Mouse (Mus musculus) CH12.LX (cell line): ENCODE measurements around the gene Tspan13. TPM values are rescaled to one million over a fixed set of nuclear protein-coding genes. Genes with fewer than 3 reads are reported as not detected.

ENCODE experiments used
- DNase-seq: peaks from one replicate; pipeline ENCODE4 v3.0.0-alpha.2; 2013; ENCODE audit errors: extremely low read depth
- H3K27ac ChIP-seq: 2 replicates; pipeline ENCODE4 v1.5.1; 2012; ENCODE audit warnings: low read depth, mild to moderate bottlenecking, control low read depth, moderate library complexity; ENCODE audit not compliant: insufficient read depth
- H3K27me3 ChIP-seq: replicated peaks from 2 replicates; pipeline ENCODE3; 2012; ENCODE audit warnings: inconsistent platforms
- H3K36me3 ChIP-seq, 2 experiments: replicated peaks in 1 of 2; 2 replicates each; pipeline versions ENCODE3 to v1.6.1; 2012; ENCODE audit warnings: inconsistent platforms in 1 of 2, low read length in 1 of 2, mild to moderate bottlenecking in 1 of 2, mixed read lengths in 1 of 2, moderate library complexity in 1 of 2; ENCODE audit not compliant: control insufficient read depth in 1 of 2, insufficient read depth in 1 of 2
- H3K4me1 ChIP-seq, 2 experiments: 2 replicates each; pipeline ENCODE4 v1.6.1; 2012; ENCODE audit warnings: inconsistent platforms in 1 of 2, moderate library complexity in 1 of 2; ENCODE audit not compliant: insufficient read depth in 2 of 2, control insufficient read depth in 1 of 2
- H3K4me2 ChIP-seq: 2 replicates; pipeline ENCODE4 v1.6.1; 2012; ENCODE audit warnings: low read depth, mild to moderate bottlenecking, control low read depth; ENCODE audit not compliant: poor library complexity, insufficient read depth, severe bottlenecking
- H3K4me3 ChIP-seq, 3 experiments: fragments of 150-350 bp in 1 of 3; sonication (generic) in 1 of 3; replicated peaks in 1 of 3; 2 replicates each; pipeline versions ENCODE3 to v1.5.1; 2011 to 2012; ENCODE audit warnings: low read depth in 2 of 3, low read length in 2 of 3, mild to moderate bottlenecking in 2 of 3, moderate library complexity in 2 of 3, control low read depth in 1 of 3, improper control_type of control experiment in 1 of 3, inconsistent platforms in 1 of 3, mixed read lengths in 1 of 3; ENCODE audit not compliant: poor library complexity in 1 of 3
- H3K79me2 ChIP-seq: replicated peaks from 2 replicates; pipeline ENCODE4 v1.6.1; 2012; ENCODE audit warnings: mild to moderate bottlenecking, moderate library complexity; ENCODE audit not compliant: control insufficient read depth, poor library complexity, insufficient read depth, severe bottlenecking; ENCODE audit errors: extremely low read depth
- H3K9ac ChIP-seq: 2 replicates; pipeline ENCODE4 v1.6.1; 2012; ENCODE audit warnings: low read depth, mild to moderate bottlenecking, control low read depth, moderate library complexity; ENCODE audit not compliant: insufficient read depth
- H3K9me3 ChIP-seq: replicated peaks from 2 replicates; pipeline ENCODE3; 2012; ENCODE audit warnings: low read length, inconsistent platforms, mixed read lengths
- BHLHE40 ChIP-seq: IDR thresholded peaks from 2 replicates; pipeline ENCODE4 v1.6.1; 2011; ENCODE audit warnings: mild to moderate bottlenecking, low read depth, low read length, improper control_type of control experiment
- CHD1 ChIP-seq: IDR thresholded peaks from 2 replicates; pipeline ENCODE4 v1.6.1; 2012; ENCODE audit warnings: low read depth, low read length, improper control_type of control experiment, inconsistent platforms
- CHD2 ChIP-seq: IDR thresholded peaks from 2 replicates; pipeline ENCODE4 v1.6.1; 2011; ENCODE audit warnings: low read length, improper control_type of control experiment
- ELF1 ChIP-seq: IDR thresholded peaks from 2 replicates; pipeline ENCODE4 v1.6.1; 2014; ENCODE audit warnings: low read depth, mild to moderate bottlenecking, inconsistent platforms, low read length, improper control_type of control experiment
- EP300 ChIP-seq: IDR thresholded peaks from 2 replicates; pipeline ENCODE4 v1.6.1; 2011; ENCODE audit warnings: low read length, improper control_type of control experiment
- ETS1 ChIP-seq: conservative IDR thresholded peaks from 2 replicates; pipeline ENCODE4 v1.6.1; 2012; ENCODE audit warnings: low read depth, mild to moderate bottlenecking, inconsistent platforms, low read length, improper control_type of control experiment, moderate library complexity
- GABPA ChIP-seq: IDR thresholded peaks from 2 replicates; pipeline ENCODE4 v1.6.1; 2012; ENCODE audit warnings: low read depth, low read length, improper control_type of control experiment, inconsistent platforms; ENCODE audit not compliant: insufficient replicate concordance
- HCFC1 ChIP-seq: IDR thresholded peaks from 2 replicates; pipeline ENCODE4 v1.6.1; 2012; ENCODE audit warnings: low read depth, mild to moderate bottlenecking, inconsistent platforms, low read length, improper control_type of control experiment
- IRF4 ChIP-seq: IDR thresholded peaks from 2 replicates; pipeline ENCODE4 v1.6.1; 2014; ENCODE audit warnings: low read depth, mild to moderate bottlenecking, inconsistent platforms, low read length, improper control_type of control experiment
- JUND ChIP-seq: conservative IDR thresholded peaks from 2 replicates; pipeline ENCODE4 v1.6.1; 2011; ENCODE audit warnings: low read depth, low read length, improper control_type of control experiment
- KAT2A ChIP-seq: IDR thresholded peaks from 2 replicates; pipeline ENCODE4 v1.6.1; 2012; ENCODE audit warnings: low read length, improper control_type of control experiment, inconsistent platforms; ENCODE audit not compliant: insufficient replicate concordance
- MAFK ChIP-seq: IDR thresholded peaks from 2 replicates; pipeline ENCODE4 v1.6.1; 2011; ENCODE audit warnings: low read length, improper control_type of control experiment; ENCODE audit not compliant: insufficient replicate concordance
- MAX ChIP-seq: IDR thresholded peaks from 2 replicates; pipeline ENCODE4 v1.6.1; 2011; ENCODE audit warnings: low read length, improper control_type of control experiment
- MAZ ChIP-seq: IDR thresholded peaks from 2 replicates; pipeline ENCODE4 v1.6.1; 2012; ENCODE audit warnings: low read depth, mild to moderate bottlenecking, inconsistent platforms, low read length, improper control_type of control experiment, moderate library complexity
- MEF2A ChIP-seq: IDR thresholded peaks from 2 replicates; pipeline ENCODE4 v1.6.1; 2014; ENCODE audit warnings: low read depth, mild to moderate bottlenecking, inconsistent platforms, low read length, improper control_type of control experiment, borderline replicate concordance
- MYC ChIP-seq: IDR thresholded peaks from 2 replicates; pipeline ENCODE4 v1.6.1; 2011; ENCODE audit warnings: low read depth, mild to moderate bottlenecking, improper control_type of control experiment, low read length
- NELFE ChIP-seq: IDR thresholded peaks from 2 replicates; pipeline ENCODE4 v1.6.1; 2011; ENCODE audit warnings: low read depth, low read length, improper control_type of control experiment
- PAX5 ChIP-seq: IDR thresholded peaks from 2 replicates; pipeline ENCODE4 v1.6.1; 2012; ENCODE audit warnings: low read length, inconsistent platforms, mixed read lengths
- POLR2A ChIP-seq: IDR thresholded peaks from 2 replicates; pipeline ENCODE4 v1.6.1; 2011; ENCODE audit warnings: low read depth, mild to moderate bottlenecking, improper control_type of control experiment, low read length
- POLR2AphosphoS2 ChIP-seq: IDR thresholded peaks from 2 replicates; pipeline ENCODE4 v1.6.1; 2011; ENCODE audit warnings: low read depth, low read length, improper control_type of control experiment
- RCOR1 ChIP-seq: conservative IDR thresholded peaks from 2 replicates; pipeline ENCODE4 v1.6.1; 2012; ENCODE audit warnings: low read depth, mild to moderate bottlenecking, inconsistent platforms, low read length, improper control_type of control experiment
- SIN3A ChIP-seq: IDR thresholded peaks from 2 replicates; pipeline ENCODE4 v1.6.1; 2012; ENCODE audit warnings: low read length, improper control_type of control experiment, inconsistent platforms
- TCF12 ChIP-seq: IDR thresholded peaks from 2 replicates; pipeline ENCODE4 v1.6.1; 2014; ENCODE audit warnings: low read depth, mild to moderate bottlenecking, inconsistent platforms, low read length, improper control_type of control experiment
- UBTF ChIP-seq: IDR thresholded peaks from 2 replicates; pipeline ENCODE4 v1.6.1; 2012; ENCODE audit warnings: low read depth, mild to moderate bottlenecking, inconsistent platforms, low read length, improper control_type of control experiment, moderate library complexity
- USF2 ChIP-seq: conservative IDR thresholded peaks from 2 replicates; pipeline ENCODE4 v1.6.1; 2011; ENCODE audit warnings: low read depth, low read length, improper control_type of control experiment
- ZC3H11A ChIP-seq: IDR thresholded peaks from 2 replicates; pipeline ENCODE4 v1.6.1; 2012; ENCODE audit warnings: low read depth, mild to moderate bottlenecking, inconsistent platforms, low read length, improper control_type of control experiment
- ZKSCAN1 ChIP-seq: IDR thresholded peaks from 2 replicates; pipeline ENCODE4 v1.6.1; 2012; ENCODE audit warnings: low read depth, inconsistent platforms, low read length, improper control_type of control experiment, borderline replicate concordance
- ZNF384 ChIP-seq: IDR thresholded peaks from 2 replicates; pipeline ENCODE4 v1.6.1; 2012; ENCODE audit warnings: low read depth, low read length, improper control_type of control experiment, inconsistent platforms
- dilution Hi-C: fragments of 300-500 bp; cut with MboI; formaldehyde crosslinking; loops from 2 replicates; pipeline ENCODE4 v1.14.3; 2020; ENCODE audit warnings: low sequenced_read_pairs; ENCODE audit not compliant: extremely low pct_unique_long_range_greater_than_20kb, extremely low pct_ligation_motif_present
- in situ Hi-C: fragments of 300-500 bp; cut with MboI; formaldehyde crosslinking; loops from 3 replicates; pipeline ENCODE4 v1.14.3; 2019; ENCODE audit warnings: low sequenced_read_pairs, low pct_ligation_motif_present, low pct_unique_long_range_greater_than_20kb, mixed read lengths
- polyA plus RNA-seq: library from polyadenylated mRNA; unstranded; fragments of >175 nt; gene quantifications from 2 replicates; pipeline ENCODE4 v1.2.1, GENCODE M21; 2012; ENCODE audit warnings: low read depth; ENCODE audit not compliant: insufficient read length
- total RNA-seq, 2 experiments: library from RNA; depleted of rRNA; stranded (reverse); fragments of 300-350 nt in 1 of 2; fragments of >200 nt in 1 of 2; gene quantifications; 2 replicates each; pipeline ENCODE4 v1.2.3; 2012 to 2014

Gene Tspan13
- total and polyA plus RNA-seq, 3 experiments = 16.6 to 28.9 (median 18.6) TPM

GRCm38 (mm10) chr12:36046196-36046595, 3.9 kb upstream of the Tspan13 start:
- in situ Hi-C loops = no loop called here
- dilution Hi-C loops = no loop called here
- Histone ChIP-seq H3K36me3 (no peaks in the 10 kb centered on the region), H3K27me3 (peaks cover 2% of the 10 kb centered on the region), H3K9ac (no peak overlapping the region), H3K4me1 (peaks cover 7 to 9% of the 10 kb centered on the region in 2 experiments), H3K9me3 (no peaks in the 10 kb centered on the region), H3K27ac (no peak overlapping the region), H3K4me2 (no peak overlapping the region), H3K79me2 (no peaks in the 10 kb centered on the region; the same call in 1 of the 2 replicates), H3K4me3 (no peak overlapping the region)
- no peak for DNase-seq
- TF ChIP-seq ZC3H11A (no peak), SIN3A (no peak), ELF1 (no peak), RCOR1 (no peak), GABPA (no peak), HCFC1 (no peak), BHLHE40 (no peak), NELFE (no peak), MAZ (no peak), CHD2 (no peak), ZNF384 (no peak), EP300 (no peak), PAX5 (no peak), MYC (no peak), KAT2A (no peak), JUND (no peak), UBTF (no peak), TCF12 (no peak), MAFK (no peak), MEF2A (no peak)

GRCm38 (mm10) chr12:36044691-36045090, 2.4 kb upstream of the Tspan13 start:
- no peaks in the 10 kb centered on the region for H3K9me3 ChIP-seq
- H3K27ac ChIP-seq = no peak overlapping the region
- in situ Hi-C loops = no loop called here
- peaks cover 7 to 24% of the 10 kb centered on the region in 2 experiments for H3K4me1 ChIP-seq
- no peaks in the 10 kb centered on the region; the same call in none of the 2 replicates for H3K79me2 ChIP-seq
- no peak for DNase-seq
- H3K27me3 ChIP-seq = peaks cover 2% of the 10 kb centered on the region
- no peak for TF ChIP-seq MAX
- no peak for TF ChIP-seq EP300
- no peak for TF ChIP-seq CHD1
- TF ChIP-seq USF2 = no peak
- TF ChIP-seq POLR2AphosphoS2 = no peak
- no peak for TF ChIP-seq IRF4
- no peak for TF ChIP-seq JUND
- TF ChIP-seq TCF12 = no peak
- TF ChIP-seq ZKSCAN1 = no peak
- TF ChIP-seq MAZ = no peak
- TF ChIP-seq POLR2A = no peak
- no peak for TF ChIP-seq KAT2A
- no peak for TF ChIP-seq ETS1
- no peak for TF ChIP-seq RCOR1
- TF ChIP-seq PAX5 = no peak
- no peaks in the 10 kb centered on the region for H3K36me3 ChIP-seq
- H3K4me3 ChIP-seq = no peak overlapping the region
- H3K9ac ChIP-seq = no peak overlapping the region
- no peak overlapping the region for H3K4me2 ChIP-seq
- dilution Hi-C loops = no loop called here
